Mouse (Mus musculus): ENCODE data around the gene Faf2.

GRCm38 (mm10) chr13:54616307-54616706 is 5.3 kb upstream of the Faf2 start:
- TF ChIP-seq CTCF (IDR thresholded peaks at IDR 0.05; ENCODE audit: low read depth) (no peak), EP300 (IDR thresholded peaks at IDR 0.05; ENCODE audit: low read depth) (no peak)

Measured in liver, postnatal 0 days (tissue).